Comparison of ENCODE assay signal across 10 mouse cellular contexts in genomic region chr14:95775737-95776136, GRCm38 (mm10).
"Had no signal": no experiment of that assay in that cellular context is flagged by ENCODE, and none has a peak within 500 bp of the region (broad histone marks: within the 10 kb centered on the region; RNA-seq: fewer than 3 reads in every experiment).

No protein-coding gene starts in this region.

- H3K9ac ChIP-seq: limb, embryonic 12.5 days; liver, embryonic 13.5 days; liver, postnatal 0 days; midbrain, embryonic 15.5 days; neural tube, embryonic 12.5 days had no signal

- H3K9me3 ChIP-seq: limb, embryonic 12.5 days; liver, embryonic 13.5 days; midbrain, embryonic 15.5 days; neural tube, embryonic 12.5 days had no signal

- H3K36me3 ChIP-seq: limb, embryonic 12.5 days; liver, embryonic 13.5 days; midbrain, embryonic 15.5 days; neural tube, embryonic 12.5 days had no signal

- DNase-seq: kidney, postnatal 10 days; kidney, postnatal 4 days; liver; liver, embryonic 13.5 days; liver, postnatal 0 days; thymus, postnatal 4 days had no signal

- ATAC-seq: liver, postnatal 0 days; midbrain, embryonic 15.5 days had no signal

- H3K27me3 ChIP-seq: limb, embryonic 12.5 days; liver, embryonic 13.5 days; midbrain, embryonic 15.5 days; neural tube, embryonic 12.5 days had no signal

- H3K4me2 ChIP-seq: limb, embryonic 12.5 days; liver, embryonic 13.5 days; midbrain, embryonic 15.5 days; neural tube, embryonic 12.5 days had no signal

- H3K4me3 ChIP-seq: layer of hippocampus, adult 2 months; limb, embryonic 12.5 days; liver, embryonic 13.5 days; midbrain, embryonic 15.5 days; neural tube, embryonic 12.5 days had no signal

- H3K27ac ChIP-seq: layer of hippocampus, adult 2 months; limb, embryonic 12.5 days; liver, embryonic 13.5 days; midbrain, embryonic 15.5 days; neural tube, embryonic 12.5 days had no signal

- H3K4me1 ChIP-seq: limb, embryonic 12.5 days; liver, embryonic 13.5 days; midbrain, embryonic 15.5 days; neural tube, embryonic 12.5 days had no signal
